Mouse (Mus musculus): ENCODE data around the gene Nfatc4.

GRCm38 (mm10) chr14:55793946-55794345 is 29.0 kb upstream of the Nfatc4 start:
- TF ChIP-seq CTCF (IDR thresholded peaks at IDR 0.05; ENCODE audit: borderline replicate concordance, extremely low read depth, insufficient read depth, insufficient read length) (no peak), POLR2A (IDR thresholded peaks at IDR 0.05; ENCODE audit: borderline replicate concordance, extremely low read depth, insufficient read depth, insufficient read length, poor library complexity, severe bottlenecking) (no peak)
